Mouse (Mus musculus): ENCODE results near the gene Arf6.

- TF ChIP-seq CTCF (IDR thresholded peaks at IDR 0.05; ENCODE audit: control insufficient read depth, insufficient read depth, insufficient replicate concordance, low read depth, low read length) (no peak), POLR2A (IDR thresholded peaks at IDR 0.05; ENCODE audit: control insufficient read depth, low read depth, low read length) (no peak)
Measured at GRCm38 (mm10) chr12:69331187-69331586, 40.8 kb upstream of the Arf6 start.
